Mouse (Mus musculus): ENCODE measurements at regions not wholly inside any gene's neighbourhood (a gene's known extent, or its start where the extent isn't known, plus 50 kb on each side); places are given as distances from the start of the nearest gene placed in this dataset.

- H3K27ac ChIP-seq (ENCODE audit: control insufficient read depth, low read depth, low read length), result no peak overlapping the region
- H3K36me3 ChIP-seq (ENCODE audit: control insufficient read depth in 1 of 2, insufficient read depth in 2 of 2, low read length in 2 of 2), result peaks cover 0 to 20% of the 10 kb centered on the region in 2 experiments; a peak in 2 of 4 replicates
- H3K4me1 ChIP-seq (ENCODE audit: control insufficient read depth in 1 of 2, insufficient read depth in 2 of 2, low read length in 2 of 2), result peaks cover 17 to 19% of the 10 kb centered on the region in 2 experiments
- no peak for TF ChIP-seq SMC3 (IDR thresholded peaks at IDR 0.05; ENCODE audit: low read depth, low read length)
- TF ChIP-seq CHD1 (IDR thresholded peaks at IDR 0.05; ENCODE audit: low read depth, low read length), result no peak
- no peak overlapping the region for H3K4me3 ChIP-seq (ENCODE audit: control insufficient read depth in 1 of 2, insufficient read depth in 1 of 2, low read depth in 2 of 2, low read length in 2 of 2)
- H3K27me3 ChIP-seq (ENCODE audit: control insufficient read depth in 1 of 2, insufficient read depth in 2 of 2, low read length in 2 of 2), result no peaks in the 10 kb centered on the region
- peak; percentile 35 for DNase-seq (ENCODE audit: low read depth, low spot score)
- H3K9ac ChIP-seq (ENCODE audit: control insufficient read depth, low read depth, low read length, poor library complexity, severe bottlenecking), result no peak overlapping the region
- H3K9me3 ChIP-seq (replicated peaks; ENCODE audit: insufficient read depth, low read length), result no peaks in the 10 kb centered on the region
- no peaks in the 10 kb centered on the region; the same call in 1 of the 2 replicates for H3K79me2 ChIP-seq (ENCODE audit: control insufficient read depth, insufficient read depth, low read length, poor library complexity)
Observed at GRCm38 (mm10) chr12:16190706-16191105, 374.0 kb upstream of the Trib2 start.

GRCm38 (mm10) chr12:16189441-16189840 lies 372.7 kb upstream of the Trib2 start:
- TF ChIP-seq RAD21 (IDR thresholded peaks at IDR 0.05; ENCODE audit: low read depth, low read length), result peak; percentile 18; the same call in 1 of the 2 replicates
- peak; percentile 31; the same call in 1 of the 2 replicates for TF ChIP-seq SMC3 (IDR thresholded peaks at IDR 0.05; ENCODE audit: low read depth, low read length)
- TF ChIP-seq CHD1 (IDR thresholded peaks at IDR 0.05; ENCODE audit: low read depth, low read length), result no peak
- no peak for TF ChIP-seq MAFK (IDR thresholded peaks at IDR 0.05; ENCODE audit: borderline replicate concordance, low read depth, low read length)
- TF ChIP-seq POLR2AphosphoS2 (IDR thresholded peaks at IDR 0.05; ENCODE audit: low read length), result no peak
- Histone ChIP-seq H3K79me2 (ENCODE audit: control insufficient read depth, insufficient read depth, low read length, poor library complexity) (no peaks in the 10 kb centered on the region; the same call in 1 of the 2 replicates), H3K9ac (ENCODE audit: control insufficient read depth, low read depth, low read length, poor library complexity, severe bottlenecking) (no peak overlapping the region), H3K4me1 (ENCODE audit: control insufficient read depth in 1 of 2, insufficient read depth in 2 of 2, low read length in 2 of 2) (peaks cover 20 to 21% of the 10 kb centered on the region in 2 experiments), H3K36me3 (ENCODE audit: control insufficient read depth in 1 of 2, insufficient read depth in 2 of 2, low read length in 2 of 2) (peaks cover 0 to 24% of the 10 kb centered on the region in 2 experiments; a peak in 2 of 4 replicates), H3K27me3 (ENCODE audit: control insufficient read depth in 1 of 2, insufficient read depth in 2 of 2, low read length in 2 of 2) (no peaks in the 10 kb centered on the region), H3K9me3 (replicated peaks; ENCODE audit: insufficient read depth, low read length) (no peaks in the 10 kb centered on the region), H3K27ac (ENCODE audit: control insufficient read depth, low read depth, low read length) (no peak overlapping the region), H3K4me3 (ENCODE audit: control insufficient read depth in 1 of 2, insufficient read depth in 1 of 2, low read depth in 2 of 2, low read length in 2 of 2) (no peak overlapping the region)
- no peak for DNase-seq (ENCODE audit: low read depth, low spot score)

- Histone ChIP-seq H3K27ac (ENCODE audit: control insufficient read depth, low read depth, low read length) (peak overlapping the region; percentile 98), H3K9ac (ENCODE audit: control insufficient read depth, low read depth, low read length, poor library complexity, severe bottlenecking) (peak overlapping the region; percentile 85), H3K4me3 (ENCODE audit: control insufficient read depth in 1 of 2, insufficient read depth in 1 of 2, low read depth in 2 of 2, low read length in 2 of 2) (peak overlapping the region; percentile 50 to 55), H3K4me1 (ENCODE audit: control insufficient read depth in 1 of 2, insufficient read depth in 2 of 2, low read length in 2 of 2) (peaks cover 21 to 27% of the 10 kb centered on the region in 2 experiments), H3K79me2 (ENCODE audit: control insufficient read depth, insufficient read depth, low read length, poor library complexity) (no peaks in the 10 kb centered on the region; the same call in 1 of the 2 replicates), H3K27me3 (ENCODE audit: control insufficient read depth in 1 of 2, insufficient read depth in 2 of 2, low read length in 2 of 2) (no peaks in the 10 kb centered on the region), H3K36me3 (ENCODE audit: control insufficient read depth in 1 of 2, insufficient read depth in 2 of 2, low read length in 2 of 2) (peaks cover 0 to 21% of the 10 kb centered on the region in 2 experiments; a peak in 2 of 4 replicates), H3K9me3 (replicated peaks; ENCODE audit: insufficient read depth, low read length) (no peaks in the 10 kb centered on the region)
- TF ChIP-seq EP300 (IDR thresholded peaks at IDR 0.05; ENCODE audit: low read depth in 1 of 2, low read length in 2 of 2), result peak; percentile 23 to 31; a peak in 1 of 4 replicates
- TF ChIP-seq MAZ (IDR thresholded peaks at IDR 0.05; ENCODE audit: low read depth, low read length), result peak; percentile 29; the same call in 1 of the 2 replicates
- TF ChIP-seq KAT2A (conservative IDR thresholded peaks at IDR 0.05; ENCODE audit: low read depth, low read length), result no peak
- TF ChIP-seq USF1 (IDR thresholded peaks at IDR 0.05; ENCODE audit: low read depth, low read length), result peak; percentile 44; the same call in 1 of the 2 replicates
- TF ChIP-seq ZMIZ1 (IDR thresholded peaks at IDR 0.05; ENCODE audit: low read depth, low read length), result peak; percentile 23; the same call in 1 of the 2 replicates
- TF ChIP-seq ZNF384 (IDR thresholded peaks at IDR 0.05; ENCODE audit: low read depth, low read length), result no peak
- 0 out of 2 replicates have a peak, but pooled peaks have one; percentile 20 for TF ChIP-seq TCF12 (IDR thresholded peaks at IDR 0.05; ENCODE audit: low read depth, low read length)
- DNase-seq (ENCODE audit: low read depth, low spot score), result peak; percentile 38
Observed at GRCm38 (mm10) chr12:16185976-16186515, 369.3 kb upstream of the Trib2 start.

Data from MEL (cell line).